Mouse (Mus musculus): ENCODE results near the gene 4931422A03Rik.

Gene 4931422A03Rik

DNA sequence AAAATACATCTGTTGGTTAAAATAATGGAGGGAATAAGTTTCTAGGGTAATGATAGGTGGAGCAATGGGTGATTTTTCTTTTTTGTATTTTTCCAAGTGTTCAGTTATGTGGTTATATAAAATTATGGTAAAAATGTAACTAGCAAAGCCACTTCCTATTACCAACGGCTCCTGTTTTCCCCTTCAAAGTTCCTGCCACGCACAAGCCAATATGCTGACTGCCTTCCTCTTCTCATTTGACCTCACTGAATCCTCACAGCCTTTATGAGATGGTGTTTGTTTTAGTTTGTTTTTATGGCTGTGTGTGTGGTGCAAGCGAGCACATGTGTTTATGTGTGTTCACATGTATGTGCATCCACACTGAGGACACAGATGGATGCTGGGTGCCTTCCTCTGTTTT is 93.5 kb downstream of the 4931422A03Rik start:
- no peak for DNase-seq (ENCODE audit: low spot score)

DNA sequence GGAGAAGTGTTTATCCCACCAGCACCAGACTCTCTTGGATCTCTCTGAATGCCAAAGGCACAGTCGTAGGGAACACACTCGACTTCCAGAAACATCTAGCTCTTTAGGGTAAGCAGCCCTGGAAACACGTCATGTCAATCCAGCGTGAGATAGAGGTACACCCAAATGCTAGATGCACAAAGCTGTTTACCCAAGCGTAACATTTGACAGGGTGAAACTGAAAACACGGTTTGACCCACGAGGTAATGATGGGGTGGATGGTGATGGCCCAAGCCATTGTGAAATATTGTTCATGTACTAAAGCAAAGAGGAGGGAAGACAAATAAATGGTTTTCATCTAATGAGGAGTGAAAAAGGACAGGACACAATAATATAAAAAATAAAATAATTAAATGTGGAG is 93.9 kb downstream of the 4931422A03Rik start:
- DNase-seq (ENCODE audit: low spot score) = no peak

DNA sequence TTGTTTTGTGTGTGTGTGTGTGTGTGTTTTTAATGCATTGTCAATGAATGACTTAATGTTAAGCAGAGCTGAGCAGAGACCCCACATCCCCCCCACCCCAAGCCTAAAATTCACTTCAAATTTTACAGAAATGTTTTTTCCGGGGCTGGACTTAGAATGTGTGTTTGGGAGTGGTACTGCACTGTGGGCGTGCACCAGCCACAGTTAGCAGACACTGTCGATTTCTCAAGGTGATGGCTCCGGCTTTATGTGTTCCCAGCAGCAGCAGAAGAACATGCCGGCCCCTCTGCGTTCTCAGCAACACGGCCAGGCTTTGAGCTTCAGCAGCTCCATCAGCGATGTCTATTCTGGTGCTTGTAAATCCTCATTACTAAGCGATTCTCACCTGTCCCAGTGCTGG is 95.7 kb downstream of the 4931422A03Rik start:
- no peak for DNase-seq (ENCODE audit: low spot score)

DNA sequence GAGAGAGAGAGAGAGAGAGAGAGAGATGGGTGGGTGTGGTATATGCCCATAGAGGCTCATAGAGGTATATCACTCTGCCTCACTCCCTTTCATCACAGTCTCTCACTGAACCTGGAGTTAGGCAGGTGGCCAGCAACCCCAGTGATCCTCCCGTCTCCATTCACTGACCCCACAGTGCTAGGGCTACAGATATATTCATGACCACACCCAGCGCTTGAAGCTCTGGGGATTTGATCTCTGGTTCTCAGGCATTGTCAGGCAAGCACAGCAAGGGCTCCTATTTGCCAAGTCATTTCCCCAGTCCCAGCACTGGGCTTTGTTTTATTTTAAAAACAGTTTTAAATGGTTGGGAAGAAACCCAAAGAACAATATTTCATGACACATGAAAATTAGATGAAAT is 96.1 kb downstream of the 4931422A03Rik start:
- DNase-seq (ENCODE audit: low spot score) = no peak

DNA sequence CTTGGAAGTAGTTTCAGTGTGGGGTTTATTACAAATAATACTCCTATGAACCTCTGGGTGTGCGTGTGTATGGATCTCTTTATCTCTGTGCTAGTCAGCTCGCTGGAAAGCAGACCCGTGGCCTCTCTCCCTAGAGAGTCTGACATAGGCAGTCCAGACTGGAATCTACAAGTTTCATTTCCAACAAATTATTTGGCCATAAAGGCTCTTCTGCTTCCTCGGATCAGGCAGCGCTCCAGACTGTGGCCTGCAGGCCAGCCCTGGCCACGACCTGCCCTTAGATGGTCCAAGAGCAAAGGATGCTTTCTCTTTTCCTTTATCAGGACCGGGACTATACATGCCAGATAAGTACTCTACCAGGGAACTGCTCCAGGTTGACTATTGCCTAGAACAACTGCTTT is 96.7 kb downstream of the 4931422A03Rik start:
- no peak for DNase-seq (ENCODE audit: low spot score)

DNA sequence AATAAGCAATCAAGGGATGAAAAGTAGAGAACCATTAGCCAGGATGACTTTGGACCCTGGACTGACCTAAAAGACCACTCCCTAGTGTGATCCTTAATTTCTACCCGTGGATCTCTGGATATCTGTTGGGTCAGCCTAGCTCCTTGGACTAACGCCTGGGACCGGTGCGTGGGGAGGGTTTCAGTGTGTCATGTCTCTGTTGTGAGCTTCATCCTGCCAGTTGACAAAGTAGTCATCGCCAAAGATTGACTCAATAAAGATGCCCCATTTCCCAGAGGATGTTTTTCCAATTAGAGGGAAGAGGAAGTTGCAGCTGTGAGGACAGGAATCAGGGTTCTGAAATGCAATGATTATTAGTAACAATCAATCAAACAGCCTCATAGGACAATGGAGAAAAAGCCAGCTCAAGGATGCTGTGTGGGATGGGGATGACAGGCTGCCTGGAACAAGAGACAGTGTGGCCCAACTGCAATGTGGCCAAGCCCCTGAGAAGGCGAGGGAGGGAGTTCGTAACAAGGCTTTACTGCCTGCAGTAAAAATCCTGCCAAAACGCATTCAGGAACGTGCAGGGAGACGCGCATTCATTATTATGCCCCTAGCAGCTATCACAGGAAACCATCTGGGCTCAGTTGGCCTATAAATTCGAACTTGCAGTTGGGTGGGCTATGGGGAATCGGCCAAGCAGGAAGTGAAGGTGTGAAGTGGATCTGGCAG is 97.7 kb downstream of the 4931422A03Rik start:
- DNase-seq (ENCODE audit: low spot score) = no peak

DNA sequence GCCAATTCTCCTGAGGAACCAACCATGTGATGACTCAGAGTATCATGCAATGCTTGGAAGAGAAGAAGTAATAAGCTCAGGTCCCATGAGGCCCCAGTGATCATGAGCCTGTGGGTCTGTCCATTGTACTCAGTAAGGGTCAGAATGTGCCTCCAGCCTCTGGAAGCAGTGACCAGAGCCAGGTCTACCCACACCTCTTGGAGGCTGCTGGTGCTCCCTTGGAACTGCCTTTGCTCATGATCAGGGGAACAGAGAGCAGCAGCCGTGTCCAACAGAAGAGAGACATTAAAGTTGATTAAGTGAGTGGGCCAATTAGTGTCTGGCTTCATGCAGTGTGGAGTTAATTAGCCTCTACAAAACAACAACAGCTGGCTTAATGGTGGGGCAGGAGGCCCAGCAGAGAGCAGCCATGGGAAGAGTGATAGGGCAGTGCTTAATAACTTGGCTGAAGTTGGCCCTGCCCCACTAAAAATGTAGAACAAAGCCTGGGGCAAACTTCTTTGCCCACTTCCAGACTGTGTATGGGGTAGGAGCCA is 100.5 kb downstream of the 4931422A03Rik start:
- no peak for DNase-seq (ENCODE audit: low spot score)

DNA sequence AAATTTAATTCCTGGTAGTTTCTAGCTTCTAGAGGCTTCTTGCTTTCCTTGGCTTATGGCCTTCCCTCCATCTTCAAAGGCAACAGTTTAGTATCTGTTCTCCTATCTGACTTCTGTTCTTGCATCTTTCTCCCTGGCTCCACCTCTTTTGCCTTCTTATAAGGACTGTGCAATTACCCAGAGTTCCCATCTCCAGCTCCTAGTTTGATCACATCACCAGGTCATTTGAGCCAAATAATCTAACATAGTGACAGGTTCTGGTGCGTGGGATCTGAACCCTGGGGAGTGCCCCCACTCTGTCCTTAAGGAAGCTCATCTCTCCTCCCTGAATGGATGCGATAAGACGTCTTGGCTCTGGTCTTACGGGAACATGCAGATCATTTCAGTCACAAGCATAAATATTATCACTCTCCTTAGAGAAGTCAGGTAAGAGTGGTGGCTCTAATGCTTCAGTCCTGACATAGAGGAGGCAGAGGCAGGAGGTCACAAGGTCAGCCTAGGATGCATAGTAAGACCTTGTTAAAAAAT is 101.5 kb downstream of the 4931422A03Rik start:
- DNase-seq (ENCODE audit: low spot score) = peak; percentile 62

DNA sequence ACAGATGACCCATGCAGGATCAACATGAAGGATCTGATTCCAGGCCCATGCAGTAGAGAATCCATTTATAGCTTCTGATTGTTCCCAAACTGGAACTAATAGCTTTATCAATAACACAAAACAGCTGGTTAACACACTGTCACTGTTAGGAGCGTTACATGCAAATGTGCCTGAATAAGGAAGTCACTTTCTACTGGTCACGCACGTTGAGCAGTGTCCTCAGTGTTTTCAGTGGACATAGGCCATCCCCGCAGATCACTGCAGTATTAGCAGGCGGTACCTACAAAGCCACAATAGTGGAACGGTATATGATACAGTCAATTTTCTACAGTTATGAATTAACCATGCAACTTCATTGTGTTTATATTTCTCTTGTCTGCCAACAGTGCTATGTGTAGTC is 108.7 kb downstream of the 4931422A03Rik start:
- no peak for DNase-seq (ENCODE audit: low spot score)

DNA sequence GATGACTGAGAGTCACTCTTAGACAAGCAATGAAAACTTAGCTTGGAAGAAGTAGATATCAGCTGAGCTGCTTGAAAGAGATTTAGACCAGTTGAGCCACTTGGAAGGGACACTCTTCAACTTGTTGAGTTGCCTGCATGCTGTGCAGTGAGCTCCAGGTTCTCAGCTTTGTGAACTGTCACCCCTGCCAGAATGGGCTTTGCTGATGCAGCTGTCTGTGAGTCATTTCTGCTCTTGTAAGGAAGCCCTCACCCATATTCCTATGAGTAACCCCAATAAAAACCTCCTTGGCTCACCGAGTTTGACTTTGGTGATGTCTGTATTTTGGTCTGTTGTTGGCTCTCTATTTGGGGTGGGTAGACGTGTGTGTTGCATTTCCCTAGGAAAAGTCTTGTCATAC is 109.8 kb downstream of the 4931422A03Rik start:
- no peak for DNase-seq (ENCODE audit: low spot score)

DNA sequence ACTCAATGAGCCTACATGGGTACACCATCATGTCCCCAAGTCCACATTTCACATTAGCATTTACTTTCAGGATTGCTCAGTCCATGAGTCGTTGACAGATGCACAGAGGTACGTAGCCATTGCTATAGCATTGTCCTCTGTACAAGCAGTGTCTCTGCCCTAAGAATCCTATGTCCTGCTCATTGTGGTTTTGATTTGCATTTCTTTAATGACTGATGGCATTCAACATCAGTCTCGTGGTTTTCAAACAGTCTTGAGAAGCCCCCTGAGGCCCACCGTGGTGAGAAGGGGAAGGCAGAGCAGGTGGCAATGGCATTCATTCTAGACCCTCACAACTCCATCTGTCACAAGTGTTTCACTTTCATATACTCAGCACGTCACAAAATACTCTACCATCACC is 110.8 kb downstream of the 4931422A03Rik start:
- DNase-seq (ENCODE audit: low spot score) = no peak
